Mouse (Mus musculus): Measurements from ENCODE around the gene 4931429L15Rik. TPM values are rescaled to one million over a fixed set of nuclear protein-coding genes. Genes with fewer than 3 reads are reported as not detected.
"Not testable (repeated sequence)": the region's sequence is repeated elsewhere in the genome, so short reads cannot be mapped to it uniquely, and the experiment has no call there.

The 4931429L15Rik gene
- polyA plus RNA-seq, 1 experiment from 2014 or later: not detected

DNA sequence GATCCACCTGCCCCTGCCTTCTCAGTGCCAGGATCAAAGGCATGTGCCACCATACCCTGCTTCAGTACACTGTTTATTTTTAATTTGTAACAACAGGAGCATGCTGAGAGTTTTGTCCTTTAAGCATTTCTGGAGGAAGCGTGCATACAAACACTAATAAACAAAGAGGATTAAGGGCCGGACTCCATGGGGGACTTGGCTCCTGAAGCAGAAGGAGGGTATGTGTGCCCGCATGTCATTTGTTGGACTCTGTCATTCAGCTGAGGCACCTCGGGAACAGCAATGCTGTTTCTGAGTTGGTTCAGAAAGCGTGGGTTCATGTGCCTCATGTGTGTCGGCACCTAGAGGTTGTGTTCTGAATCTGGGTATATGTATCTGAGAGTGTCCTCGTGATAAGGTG lies 17.5 kb upstream of the 4931429L15Rik start:
- H3K4me3 ChIP-seq (replicated peaks): no peak overlapping the region
- 0 out of 2 replicates have a peak overlapping the region, but pooled peaks have one; percentile 63 for H3K27ac ChIP-seq
- H3K27me3 ChIP-seq: peaks cover 35% of the 10 kb centered on the region
- no peak overlapping the region for H3K4me2 ChIP-seq
- H3K9me3 ChIP-seq: no peaks in the 10 kb centered on the region
- ATAC-seq (ENCODE audit: low FRiP score): no peak
- no peaks in the 10 kb centered on the region for H3K36me3 ChIP-seq (replicated peaks)
- H3K9ac ChIP-seq: no peak overlapping the region
- WGBS: 39% methylated on average over 7 of the region's 7 CpGs
- peaks cover 37% of the 10 kb centered on the region for H3K4me1 ChIP-seq

GRCm38 (mm10) chr9:46336294-46336693 lies 16.5 kb upstream of the 4931429L15Rik start:
- not testable (repeated sequence) for H3K36me3 ChIP-seq (replicated peaks); H3K4me3 ChIP-seq (replicated peaks); H3K27ac ChIP-seq; H3K9me3 ChIP-seq; ATAC-seq (ENCODE audit: low FRiP score); H3K4me2 ChIP-seq; H3K9ac ChIP-seq
- Histone ChIP-seq H3K4me1 (peaks cover 37% of the 10 kb centered on the region), H3K27me3 (peaks cover 35% of the 10 kb centered on the region)
- WGBS: 74% methylated on average over 13 of the region's 14 CpGs

DNA sequence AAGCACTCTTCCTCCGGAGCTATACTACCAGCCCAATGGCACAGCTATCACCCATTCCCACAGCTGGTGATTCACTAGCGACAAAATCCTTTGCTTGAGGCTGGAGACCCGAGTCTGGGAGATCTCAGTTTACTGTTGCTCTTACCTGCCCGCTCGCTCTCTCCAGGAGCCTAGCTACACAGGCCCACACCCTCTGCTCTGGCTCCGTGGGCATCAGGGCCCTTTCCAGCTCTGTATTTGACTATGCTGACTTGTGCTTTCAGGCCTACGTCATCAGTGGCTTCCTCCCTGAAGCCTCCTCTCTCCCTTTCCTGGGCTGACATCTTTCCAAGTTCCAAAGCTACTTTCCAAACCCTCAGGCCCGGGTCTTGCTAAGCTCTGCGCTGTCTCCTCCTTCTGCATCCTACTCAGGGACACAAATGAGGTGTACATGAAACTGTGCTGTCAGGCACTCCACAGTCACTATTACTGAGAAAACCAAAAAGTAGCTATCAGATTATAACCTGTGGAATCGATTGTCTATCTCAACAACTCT lies 15.7 kb upstream of the 4931429L15Rik start:
- ATAC-seq (ENCODE audit: low FRiP score): no peak

GRCm38 (mm10) chr9:46334471-46335025 lies 14.8 kb upstream of the 4931429L15Rik start:
- Histone ChIP-seq H3K9me3 (no peaks in the 10 kb centered on the region), H3K4me2 (no peak overlapping the region), H3K27me3 (peaks cover 44% of the 10 kb centered on the region), H3K4me1 (peaks cover 46% of the 10 kb centered on the region), H3K27ac (no peak overlapping the region), H3K36me3 (replicated peaks) (no peaks in the 10 kb centered on the region), H3K4me3 (replicated peaks) (no peak overlapping the region), H3K9ac (no peak overlapping the region)
- WGBS: 36% methylated on average over 26 of the region's 26 CpGs
- ATAC-seq (ENCODE audit: low FRiP score): no peak

More for the DNA sequence above, 15.7 kb upstream of the 4931429L15Rik start:
- Histone ChIP-seq H3K4me2 (no peak overlapping the region), H3K36me3 (replicated peaks) (no peaks in the 10 kb centered on the region), H3K4me3 (replicated peaks) (no peak overlapping the region), H3K9me3 (no peaks in the 10 kb centered on the region), H3K27ac (no peak overlapping the region), H3K4me1 (peaks cover 39% of the 10 kb centered on the region), H3K27me3 (peaks cover 38% of the 10 kb centered on the region), H3K9ac (no peak overlapping the region)
- 78% methylated on average over 10 of the region's 10 CpGs for WGBS

GRCm38 (mm10) chr9:46331301-46331700 lies 11.5 kb upstream of the 4931429L15Rik start:
- H3K9ac ChIP-seq: no peak overlapping the region
- no peaks in the 10 kb centered on the region for H3K36me3 ChIP-seq (replicated peaks)
- no peak for ATAC-seq (ENCODE audit: low FRiP score)
- no peak overlapping the region for H3K4me2 ChIP-seq
- peaks cover 39% of the 10 kb centered on the region for H3K27me3 ChIP-seq
- no peaks in the 10 kb centered on the region for H3K9me3 ChIP-seq
- no peak overlapping the region for H3K4me3 ChIP-seq (replicated peaks)
- no peak overlapping the region for H3K27ac ChIP-seq
- H3K4me1 ChIP-seq: peaks cover 36% of the 10 kb centered on the region
- 85% methylated on average over 1 of the region's 1 CpGs for WGBS

GRCm38 (mm10) chr9:46330586-46330895 lies 10.8 kb upstream of the 4931429L15Rik start:
- no peaks in the 10 kb centered on the region for H3K9me3 ChIP-seq
- no peak overlapping the region for H3K4me3 ChIP-seq (replicated peaks)
- peaks cover 37% of the 10 kb centered on the region for H3K27me3 ChIP-seq
- WGBS: 45% methylated on average over 6 of the region's 6 CpGs
- no peak for ATAC-seq (ENCODE audit: low FRiP score)
- H3K36me3 ChIP-seq (replicated peaks): no peaks in the 10 kb centered on the region
- peaks cover 36% of the 10 kb centered on the region for H3K4me1 ChIP-seq
- H3K27ac ChIP-seq: no peak overlapping the region
- H3K9ac ChIP-seq: no peak overlapping the region
- no peak overlapping the region for H3K4me2 ChIP-seq

GRCm38 (mm10) chr9:46329801-46330585 lies 10.2 kb upstream of the 4931429L15Rik start:
- peak overlapping the region; percentile 92; the same call in 1 of the 2 replicates for H3K27ac ChIP-seq
- no peaks in the 10 kb centered on the region for H3K36me3 ChIP-seq (replicated peaks)
- no peak overlapping the region for H3K4me3 ChIP-seq (replicated peaks)
- H3K9me3 ChIP-seq: no peaks in the 10 kb centered on the region
- H3K27me3 ChIP-seq: peaks cover 31% of the 10 kb centered on the region
- 15% methylated on average over 24 of the region's 24 CpGs for WGBS
- no peak overlapping the region for H3K9ac ChIP-seq
- ATAC-seq (ENCODE audit: low FRiP score): no peak
- no peak overlapping the region for H3K4me2 ChIP-seq
- peaks cover 35% of the 10 kb centered on the region for H3K4me1 ChIP-seq

DNA sequence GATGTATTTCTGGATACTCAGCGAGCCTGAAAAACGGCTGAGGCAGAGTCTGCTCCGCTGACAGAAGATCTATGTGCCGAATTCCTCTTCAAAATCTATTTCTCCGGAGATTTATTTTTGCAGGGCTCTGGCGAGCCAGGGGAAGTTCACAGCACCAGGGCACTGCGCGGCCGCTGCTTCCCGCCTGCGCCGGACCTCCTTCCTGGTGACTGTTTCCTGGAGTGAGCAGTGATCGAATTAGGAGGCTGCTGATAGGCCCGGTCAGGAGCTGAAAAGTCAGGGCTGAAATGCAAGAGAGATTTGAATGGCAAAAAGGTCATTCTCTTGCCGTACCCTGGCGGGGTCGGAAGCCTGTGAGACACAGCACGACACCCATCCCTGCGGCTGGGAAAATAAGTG lies 9.5 kb upstream of the 4931429L15Rik start:
- Histone ChIP-seq H3K9ac (peak overlapping the region; percentile 58), H3K27me3 (peaks cover 24% of the 10 kb centered on the region), H3K4me3 (replicated peaks) (peak overlapping the region; percentile 24), H3K36me3 (replicated peaks) (no peaks in the 10 kb centered on the region), H3K4me2 (peak overlapping the region; percentile 53), H3K27ac (peak overlapping the region; percentile 92), H3K4me1 (peaks cover 27% of the 10 kb centered on the region), H3K9me3 (no peaks in the 10 kb centered on the region)
- 5% methylated on average over 19 of the region's 19 CpGs for WGBS
- ATAC-seq (ENCODE audit: low FRiP score): peak; percentile 55; the same call in 1 of the 2 replicates

DNA sequence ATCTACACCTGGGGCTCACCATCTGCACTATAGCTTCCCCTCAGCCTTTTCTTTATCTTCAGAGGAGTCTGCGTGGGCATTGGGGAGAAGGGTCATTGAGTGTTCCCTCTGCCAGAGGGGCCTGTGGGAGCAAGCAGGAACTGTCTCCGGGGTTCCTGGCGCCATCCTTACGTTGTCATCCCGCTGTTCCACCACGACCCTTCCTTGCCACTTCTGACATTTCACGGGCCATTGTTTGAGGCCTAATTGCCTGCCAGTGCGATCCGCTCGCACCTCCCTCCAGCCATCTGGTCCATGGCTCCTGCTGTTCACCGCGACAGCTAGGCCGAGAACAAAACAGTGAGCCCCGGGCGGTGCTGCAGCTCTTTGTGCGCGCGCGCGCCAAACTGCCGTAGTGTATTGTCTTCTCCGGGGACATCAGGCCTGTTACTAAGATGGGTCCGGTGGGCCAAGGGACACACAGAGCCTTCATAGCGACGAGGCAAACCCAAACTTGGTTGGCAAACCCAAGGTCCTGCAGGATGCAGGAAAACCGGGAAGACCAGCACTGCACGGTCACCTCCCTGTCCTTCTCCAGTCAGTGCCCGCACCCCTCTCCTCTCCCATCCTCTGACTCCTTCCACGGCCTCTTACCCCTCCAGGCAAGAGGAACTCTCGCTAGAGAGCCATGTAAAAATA lies 8.9 kb upstream of the 4931429L15Rik start:
- peaks cover 26% of the 10 kb centered on the region for H3K4me1 ChIP-seq
- H3K27me3 ChIP-seq: peaks cover 20% of the 10 kb centered on the region
- H3K4me2 ChIP-seq: peak overlapping the region; percentile 53
- under 1% methylated on average over 30 of the region's 30 CpGs for WGBS
- no peaks in the 10 kb centered on the region for H3K36me3 ChIP-seq (replicated peaks)
- peak overlapping the region; percentile 58 for H3K9ac ChIP-seq
- peak overlapping the region; percentile 24 for H3K4me3 ChIP-seq (replicated peaks)
- ATAC-seq (ENCODE audit: low FRiP score): peak; percentile 86
- H3K9me3 ChIP-seq: no peaks in the 10 kb centered on the region
- peak overlapping the region; percentile 92 for H3K27ac ChIP-seq

- Histone ChIP-seq H3K36me3 (replicated peaks) (no peaks in the 10 kb centered on the region), H3K9me3 (no peaks in the 10 kb centered on the region), H3K27ac (peak overlapping the region; percentile 92), H3K27me3 (peaks cover 15% of the 10 kb centered on the region), H3K4me3 (replicated peaks) (no peak overlapping the region), H3K9ac (peak overlapping the region; percentile 58), H3K4me1 (peaks cover 26% of the 10 kb centered on the region), H3K4me2 (peak overlapping the region; percentile 53)
- 0 out of 2 replicates have a peak, but pooled peaks have one; percentile 18 for ATAC-seq (ENCODE audit: low FRiP score)
- WGBS: 46% methylated on average over 25 of the region's 25 CpGs
Measured at GRCm38 (mm10) chr9:46327706-46328571, 8.2 kb upstream of the 4931429L15Rik start.

GRCm38 (mm10) chr9:46326694-46327405 lies 7.1 kb upstream of the 4931429L15Rik start:
- Histone ChIP-seq H3K27ac (no peak overlapping the region), H3K27me3 (peaks cover 9% of the 10 kb centered on the region; the same call in 1 of the 2 replicates), H3K9me3 (no peaks in the 10 kb centered on the region), H3K4me3 (replicated peaks) (no peak overlapping the region), H3K4me2 (no peak overlapping the region), H3K36me3 (replicated peaks) (no peaks in the 10 kb centered on the region), H3K9ac (no peak overlapping the region), H3K4me1 (peaks cover 32% of the 10 kb centered on the region)
- ATAC-seq (ENCODE audit: low FRiP score): no peak
- 91% methylated on average over 11 of the region's 11 CpGs for WGBS
